Mouse (Mus musculus) erythroblast, embryonic 14.5 days (primary cell): ENCODE measurements around the gene Esam. TPM values are rescaled to one million over a fixed set of nuclear protein-coding genes. Genes with fewer than 3 reads are reported as not detected.

Experiments used
- H3K27me3 ChIP-seq: 2 replicates; pipeline ENCODE4 v1.6.1; 2012; ENCODE audit warnings: inconsistent platforms; ENCODE audit not compliant: control insufficient read depth
- H3K36me3 ChIP-seq: 2 replicates; pipeline ENCODE4 v1.6.1; 2012; ENCODE audit warnings: mild to moderate bottlenecking, inconsistent platforms; ENCODE audit not compliant: control insufficient read depth
- H3K4me1 ChIP-seq: 2 replicates; pipeline ENCODE4 v1.6.1; 2012; ENCODE audit warnings: inconsistent platforms; ENCODE audit not compliant: control insufficient read depth
- H3K4me3 ChIP-seq: replicated peaks from 2 replicates; pipeline ENCODE3; 2012; ENCODE audit warnings: moderate library complexity, mild to moderate bottlenecking, inconsistent platforms
- H3K9me3 ChIP-seq: 2 replicates; pipeline ENCODE4 v1.6.1; 2012; ENCODE audit warnings: low read length, inconsistent platforms, mixed read lengths; ENCODE audit not compliant: control insufficient read depth
- GATA1 ChIP-seq: IDR thresholded peaks from 2 replicates; pipeline ENCODE4 v1.6.1; 2012; ENCODE audit warnings: low read length, inconsistent platforms, mixed read lengths
- TAL1 ChIP-seq: IDR thresholded peaks from 3 replicates; pipeline ENCODE4 v1.6.1; 2012; ENCODE audit warnings: low read length, inconsistent platforms, mixed read lengths
- polyA plus RNA-seq: library from polyadenylated mRNA; stranded (reverse); fragments of >175 nt; gene quantifications from 2 replicates; pipeline ENCODE4 v1.2.3, GENCODE M21; 2012

Esam gene
- polyA plus RNA-seq, result not detected in 2 replicates

DNA sequence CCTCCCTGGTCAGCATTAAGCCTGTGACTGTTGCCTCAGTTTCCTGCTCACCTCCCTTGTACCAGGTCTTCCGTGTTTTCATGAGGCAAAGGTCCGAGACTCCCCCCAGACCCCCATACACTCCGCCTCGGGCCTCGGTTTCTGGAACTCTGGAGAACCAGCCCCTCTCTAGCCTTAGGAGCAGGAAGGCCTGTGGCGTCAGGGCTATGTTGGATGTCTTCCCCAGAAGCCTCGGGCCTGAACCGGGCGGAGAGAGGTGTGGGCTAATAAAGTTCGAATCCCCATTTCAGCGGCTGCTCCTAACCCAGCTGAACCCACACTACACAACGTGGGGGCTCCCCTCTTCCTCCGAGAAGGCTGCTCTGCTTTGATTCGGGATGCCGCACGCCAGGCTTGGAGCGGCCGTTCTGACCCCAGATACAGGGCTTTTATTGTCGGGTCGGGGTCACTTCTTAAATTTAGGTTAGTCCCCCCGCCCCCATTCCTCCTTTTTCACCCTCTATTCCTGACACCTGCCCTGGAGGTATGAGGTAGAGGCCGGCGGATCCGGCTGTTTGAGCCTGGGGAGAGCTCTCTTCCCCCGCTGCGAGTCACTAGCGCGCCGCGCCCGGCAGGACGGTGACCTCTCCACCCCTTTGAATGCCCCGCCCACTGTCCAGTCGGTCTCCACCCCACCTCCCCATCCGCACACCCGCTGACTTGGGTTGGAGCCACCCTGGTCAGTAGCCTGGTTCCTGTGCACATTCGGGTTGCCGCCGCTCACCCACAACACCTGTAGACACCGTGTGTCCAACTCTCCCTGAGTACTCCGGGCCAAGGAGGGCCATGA lies at the start of gene Esam:
Gene Esam (plus strand): TSS at position 683 of the 829 bp plus-strand sequence.
- Histone ChIP-seq H3K9me3 (peaks cover 3% of the 10 kb centered on the region; the same call in 1 of the 2 replicates), H3K4me3 (no peak within 1 kb of the TSS), H3K36me3 (peaks cover 4% of the 10 kb centered on the region), H3K4me1 (peaks cover 10% of the 10 kb centered on the region), H3K27me3 (peaks cover 64% of the 10 kb centered on the region)
- TF ChIP-seq TAL1 (no peak), GATA1 (no peak)

- Histone ChIP-seq H3K9me3 (no peaks in the 10 kb centered on the region), H3K36me3 (no peaks in the 10 kb centered on the region), H3K4me3 (no peak overlapping the region), H3K4me1 (peaks cover 20% of the 10 kb centered on the region), H3K27me3 (no peaks in the 10 kb centered on the region)
- TF ChIP-seq TAL1 (no peak), GATA1 (no peak)
Measured at GRCm38 (mm10) chr9:37485146-37485545, 42.7 kb upstream of the Esam start.

DNA sequence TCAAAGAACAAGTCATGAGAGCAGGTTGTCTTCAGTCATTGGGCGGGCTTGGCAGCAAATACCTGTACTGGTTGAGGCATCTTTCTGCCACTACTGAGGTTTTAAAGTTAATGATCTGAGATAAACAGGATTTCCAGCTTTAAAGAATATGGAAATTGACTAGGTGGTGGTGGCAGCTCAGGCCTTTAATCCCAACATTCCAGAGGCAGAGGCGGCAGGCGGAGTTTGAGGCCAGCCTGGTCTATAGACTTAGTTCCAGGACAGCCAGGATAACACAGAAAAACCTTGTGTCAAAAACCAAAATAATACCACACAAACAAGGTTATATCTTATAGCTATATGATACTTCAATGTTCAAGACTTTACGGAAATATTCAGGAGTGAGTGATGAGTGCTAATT lies 39.8 kb upstream of the Esam start:
- no peaks in the 10 kb centered on the region for H3K27me3 ChIP-seq
- H3K9me3 ChIP-seq, result no peaks in the 10 kb centered on the region
- TF ChIP-seq TAL1 (no peak), GATA1 (no peak)
- peaks cover 25% of the 10 kb centered on the region for H3K4me1 ChIP-seq
- no peaks in the 10 kb centered on the region for H3K36me3 ChIP-seq
- peak overlapping the region; percentile 91 for H3K4me3 ChIP-seq

DNA sequence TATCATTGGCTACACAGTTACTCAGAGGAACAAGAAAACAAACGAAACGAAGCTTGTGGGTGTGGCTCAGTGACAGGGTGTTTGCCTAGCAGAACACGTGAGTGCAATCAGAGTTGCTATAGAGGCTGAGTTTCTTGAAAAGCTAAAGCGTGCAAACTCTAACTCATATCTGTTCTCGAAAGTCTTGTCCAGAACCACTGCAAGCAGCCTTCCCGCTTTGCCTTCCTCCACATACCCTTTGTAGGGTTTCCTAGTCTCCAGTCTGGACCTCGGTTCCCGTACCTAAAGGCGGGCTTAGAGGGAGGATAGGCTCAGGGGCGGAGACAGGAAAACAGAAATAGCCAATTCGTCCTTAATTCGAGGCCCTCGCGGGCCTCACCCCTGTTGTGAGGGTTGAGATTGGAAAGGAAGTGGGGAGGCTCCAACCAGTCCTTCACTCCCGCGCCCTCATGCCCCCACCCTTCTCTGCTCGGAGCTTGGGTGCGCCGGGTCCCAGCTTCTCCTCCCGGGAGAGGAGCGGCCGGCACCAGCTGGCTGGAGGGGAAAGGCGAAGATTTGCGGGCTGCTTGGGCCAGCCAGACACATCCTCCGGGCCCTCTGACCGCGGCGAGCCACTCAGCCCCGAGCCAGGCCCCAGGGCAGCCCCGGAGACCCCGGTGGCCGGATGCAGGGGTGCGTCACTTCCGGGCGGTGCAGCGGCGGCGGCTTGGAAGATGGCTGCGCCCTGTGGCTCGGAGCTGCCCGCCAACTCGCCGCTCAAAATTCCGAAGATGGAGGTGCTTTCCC lies 39.1 kb upstream of the Esam start, which contains the start of gene Msantd2:
Gene Msantd2 (plus strand): TSS at position 709 of the 786 bp plus-strand sequence.
- no peaks in the 10 kb centered on the region for H3K9me3 ChIP-seq
- no peaks in the 10 kb centered on the region; the same call in 1 of the 2 replicates for H3K36me3 ChIP-seq
- no peaks in the 10 kb centered on the region for H3K27me3 ChIP-seq
- peak within 1 kb of the TSS; percentile 91 for H3K4me3 ChIP-seq
- H3K4me1 ChIP-seq, result peaks cover 25% of the 10 kb centered on the region
- TF ChIP-seq TAL1, result no peak
- no peak for TF ChIP-seq GATA1

DNA sequence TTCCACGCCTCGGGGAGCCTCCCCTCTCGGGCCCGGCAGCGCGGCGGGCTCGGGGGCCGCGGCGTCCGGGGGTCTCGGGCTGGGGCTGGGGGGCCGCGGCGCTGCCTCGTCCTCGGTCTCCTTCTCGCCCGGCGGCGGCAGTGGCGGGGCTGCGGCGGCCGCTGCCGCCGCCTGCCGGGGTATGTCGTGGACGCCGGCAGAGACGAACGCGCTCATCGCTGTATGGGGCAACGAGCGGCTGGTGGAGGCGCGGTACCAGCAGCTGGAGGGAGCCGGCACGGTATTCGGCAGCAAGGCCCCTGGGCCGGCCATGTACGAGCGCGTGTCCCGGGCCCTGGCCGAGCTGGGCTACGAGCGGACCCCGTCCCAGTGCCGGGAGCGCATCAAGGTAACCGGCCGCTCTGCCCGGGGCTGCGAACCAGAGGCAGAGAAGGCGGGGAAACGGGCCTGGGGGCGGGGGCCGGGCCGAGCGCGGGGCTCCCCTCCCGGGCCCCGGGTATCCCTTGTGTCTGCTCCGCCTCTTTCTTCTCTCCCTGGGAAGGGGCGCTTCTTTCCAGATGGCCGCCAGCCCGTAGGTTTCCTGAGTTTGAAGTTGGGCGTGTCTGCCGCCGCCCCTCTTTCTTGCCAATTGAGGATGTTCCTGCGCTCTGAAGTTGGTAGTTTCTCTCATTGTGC lies 38.3 kb upstream of the Esam start:
- Histone ChIP-seq H3K27me3 (no peaks in the 10 kb centered on the region), H3K4me1 (peaks cover 25% of the 10 kb centered on the region), H3K4me3 (peak overlapping the region; percentile 91), H3K9me3 (no peaks in the 10 kb centered on the region), H3K36me3 (no peaks in the 10 kb centered on the region; the same call in 1 of the 2 replicates)
- TF ChIP-seq TAL1 (no peak), GATA1 (no peak)

DNA sequence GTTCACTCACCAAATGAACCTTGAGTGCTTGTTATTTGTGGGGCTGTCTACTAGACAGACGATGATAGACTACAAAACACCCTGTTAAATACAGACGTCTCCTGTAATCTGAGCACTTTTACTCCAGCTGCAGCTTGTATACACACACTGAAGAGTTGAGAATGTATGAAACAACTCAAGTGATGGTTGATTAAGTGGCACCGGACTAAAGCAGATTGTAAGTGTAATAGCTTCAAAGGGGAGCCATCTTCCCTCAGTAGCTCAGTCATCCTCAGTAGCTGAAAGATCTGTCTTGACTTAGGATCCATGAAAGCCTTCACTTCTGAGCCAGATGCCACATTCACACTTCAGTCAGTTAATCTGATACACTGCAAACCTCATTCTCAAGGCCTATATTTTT lies 32.1 kb upstream of the Esam start:
- TF ChIP-seq TAL1 (no peak), GATA1 (no peak)
- Histone ChIP-seq H3K4me1 (peaks cover 4% of the 10 kb centered on the region), H3K4me3 (no peak overlapping the region), H3K27me3 (no peaks in the 10 kb centered on the region), H3K36me3 (no peaks in the 10 kb centered on the region; the same call in 1 of the 2 replicates), H3K9me3 (no peaks in the 10 kb centered on the region)

- Histone ChIP-seq H3K9me3 (no peaks in the 10 kb centered on the region), H3K27me3 (no peaks in the 10 kb centered on the region), H3K4me3 (no peak overlapping the region), H3K36me3 (no peaks in the 10 kb centered on the region; the same call in 1 of the 2 replicates), H3K4me1 (peaks cover 4% of the 10 kb centered on the region)
- TF ChIP-seq GATA1 (no peak), TAL1 (no peak)
Measured at GRCm38 (mm10) chr9:37496325-37496724, 31.6 kb upstream of the Esam start.

GRCm38 (mm10) chr9:37500201-37500600 lies 27.7 kb upstream of the Esam start:
- H3K36me3 ChIP-seq, result no peaks in the 10 kb centered on the region; the same call in 1 of the 2 replicates
- H3K4me3 ChIP-seq, result no peak overlapping the region
- peaks cover 4% of the 10 kb centered on the region for H3K4me1 ChIP-seq
- no peak for TF ChIP-seq TAL1
- no peak for TF ChIP-seq GATA1
- H3K27me3 ChIP-seq, result no peaks in the 10 kb centered on the region
- no peaks in the 10 kb centered on the region for H3K9me3 ChIP-seq
